Mouse (Mus musculus): ENCODE data around the gene Pygb.

DNA sequence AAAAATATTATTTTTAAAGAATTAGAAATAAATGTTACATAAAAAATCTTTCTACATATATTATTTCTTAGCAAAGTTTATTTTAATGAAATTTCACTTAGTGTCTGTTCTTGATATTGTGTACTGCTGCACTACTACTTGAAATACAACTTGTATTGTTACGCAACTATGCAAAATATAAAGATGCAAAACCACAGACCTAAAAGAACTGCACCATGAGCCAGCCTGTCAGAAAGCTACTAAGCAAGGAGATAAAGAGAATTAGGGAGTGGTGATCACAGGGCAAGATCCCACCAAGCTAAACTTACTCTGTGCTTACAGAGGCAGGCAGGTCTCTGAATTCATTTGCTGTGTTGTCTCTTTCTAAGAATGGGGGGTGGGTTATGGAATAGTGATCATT lies 88.7 kb downstream of the Pygb start:
- no peak for TF ChIP-seq CTCF (IDR thresholded peaks at IDR 0.05; ENCODE audit: extremely low read depth, insufficient read depth, insufficient read length, insufficient replicate concordance)
- no peak for TF ChIP-seq POLR2A (IDR thresholded peaks at IDR 0.05; ENCODE audit: low read depth, low read length)
